ENCODE assay signal across 8 mouse cellular contexts in the genomic region with DNA sequence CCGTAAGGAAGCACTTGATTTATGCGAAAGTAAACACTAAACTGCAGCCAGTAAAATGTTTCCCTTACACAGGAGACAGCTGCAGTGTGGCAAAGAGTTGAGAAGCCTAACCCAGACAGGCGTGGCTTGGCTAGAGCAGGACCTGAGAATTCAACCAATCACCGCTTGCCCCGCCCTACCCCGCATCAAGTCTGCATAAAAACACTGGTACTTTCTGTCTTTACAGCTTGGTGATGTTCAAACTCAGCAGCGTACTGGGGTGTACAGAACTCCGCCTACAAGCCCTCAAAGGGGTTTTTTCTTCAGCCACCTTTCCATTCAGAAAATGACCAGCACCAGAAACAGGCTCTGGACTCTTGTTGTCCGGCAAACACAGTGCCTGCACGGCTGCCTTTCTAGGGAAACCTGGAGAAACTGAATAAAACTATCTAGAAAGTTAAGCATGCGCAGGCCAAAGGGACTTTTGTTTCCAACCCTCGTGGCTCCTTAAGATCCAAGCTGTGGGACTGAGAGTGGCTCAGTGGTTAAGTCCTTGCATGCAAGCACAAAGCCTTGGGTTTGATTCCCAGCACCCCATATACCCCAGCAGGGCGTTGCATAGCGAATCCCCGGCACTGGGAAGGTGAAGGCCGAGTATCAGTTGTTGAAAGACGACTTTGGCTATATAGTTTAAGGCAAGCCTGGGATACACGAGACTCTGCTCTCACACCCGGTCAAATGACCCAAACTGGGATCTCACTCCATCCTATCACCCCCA. TPM values are rescaled to one million over a fixed set of nuclear protein-coding genes. Genes with fewer than 3 reads are reported as not detected.
DNase-seq lines count a peak whose midpoint lies in the region; ATAC-seq and TF ChIP-seq lines count a peak whose summit lies in the region.

No protein-coding gene starts in this region.

- peak overlapping the region; percentile 89 for H3K4me2 ChIP-seq in forebrain, embryonic 16.5 days (ENCODE audit: low read length)
- peak overlapping the region; percentile 90 for H3K4me2 ChIP-seq in hindbrain, embryonic 12.5 days (replicated peaks)
- H3K4me2 ChIP-seq in limb, embryonic 14.5 days (replicated peaks; ENCODE audit: low read depth, low read length, severe bottlenecking) = peak overlapping the region; percentile 87
- H3K4me2 ChIP-seq in midbrain, embryonic 15.5 days = peak overlapping the region; percentile 87

- H3K4me3 ChIP-seq in forebrain, embryonic 16.5 days (replicated peaks; ENCODE audit: low read length) = peak overlapping the region; percentile 87
- peak overlapping the region; percentile 77 for H3K4me3 ChIP-seq in hindbrain, embryonic 12.5 days
- peak overlapping the region; percentile 69 for H3K4me3 ChIP-seq in limb, embryonic 14.5 days (replicated peaks; ENCODE audit: low read length)
- peak overlapping the region; percentile 60 for H3K4me3 ChIP-seq in midbrain, embryonic 15.5 days

- peak overlapping the region; percentile 92 for H3K9ac ChIP-seq in forebrain, embryonic 16.5 days (replicated peaks; ENCODE audit: low read depth, low read length)
- peak overlapping the region; percentile 80 for H3K9ac ChIP-seq in hindbrain, embryonic 12.5 days
- H3K9ac ChIP-seq in limb, embryonic 14.5 days (ENCODE audit: low read depth, low read length, severe bottlenecking) = peak overlapping the region; percentile 70
- H3K9ac ChIP-seq in midbrain, embryonic 15.5 days = peak overlapping the region; percentile 87

- peak; percentile 14; the same call in 1 of the 2 replicates for ATAC-seq in forebrain, embryonic 16.5 days
- ATAC-seq in hindbrain, embryonic 12.5 days (ENCODE audit: low FRiP score) = no peak
- ATAC-seq in limb, embryonic 14.5 days (ENCODE audit: low FRiP score, low read depth) = peak; percentile 48
- no peak for ATAC-seq in midbrain, embryonic 15.5 days (replicated peaks)

- WGBS in forebrain, embryonic 16.5 days = 26% methylated on average over 19 of the region's 19 CpGs
- 34% methylated on average over 19 of the region's 19 CpGs for WGBS in hindbrain, embryonic 12.5 days
- 26% methylated on average over 19 of the region's 19 CpGs for WGBS in limb, embryonic 14.5 days
- 28% methylated on average over 19 of the region's 19 CpGs for WGBS in midbrain, embryonic 15.5 days

- TF ChIP-seq POLR2A in limb, embryonic 14.5 days (IDR thresholded peaks at IDR 0.05; ENCODE audit: borderline replicate concordance, extremely low read depth, insufficient read depth, insufficient read length) = no peak

- H3K9me3 ChIP-seq in forebrain, embryonic 16.5 days (ENCODE audit: control insufficient read depth, low read length) = no peaks in the 10 kb centered on the region
- H3K9me3 ChIP-seq in hindbrain, embryonic 12.5 days (replicated peaks) = no peaks in the 10 kb centered on the region
- no peaks in the 10 kb centered on the region for H3K9me3 ChIP-seq in limb, embryonic 14.5 days (ENCODE audit: control insufficient read depth, low read length)
- H3K9me3 ChIP-seq in midbrain, embryonic 15.5 days = no peaks in the 10 kb centered on the region

- peaks cover 11% of the 10 kb centered on the region for H3K4me1 ChIP-seq in forebrain, embryonic 16.5 days (replicated peaks; ENCODE audit: control insufficient read depth, insufficient read depth, low read length)
- peaks cover 12% of the 10 kb centered on the region for H3K4me1 ChIP-seq in hindbrain, embryonic 12.5 days
- peaks cover 7% of the 10 kb centered on the region; the same call in 1 of the 2 replicates for H3K4me1 ChIP-seq in limb, embryonic 14.5 days (ENCODE audit: control insufficient read depth, insufficient read depth, low read length)
- peaks cover 12% of the 10 kb centered on the region for H3K4me1 ChIP-seq in midbrain, embryonic 15.5 days

- H3K27ac ChIP-seq in forebrain, embryonic 16.5 days (ENCODE audit: low read length) = peak overlapping the region; percentile 94
- peak overlapping the region; percentile 92 for H3K27ac ChIP-seq in hindbrain, embryonic 12.5 days
- H3K27ac ChIP-seq in limb, embryonic 14.5 days (replicated peaks; ENCODE audit: low read depth, low read length) = peak overlapping the region; percentile 80
- peak overlapping the region; percentile 94 for H3K27ac ChIP-seq in midbrain, embryonic 15.5 days

- H3K36me3 ChIP-seq in forebrain, embryonic 16.5 days (ENCODE audit: control insufficient read depth, insufficient read depth) = no peaks in the 10 kb centered on the region
- 0 out of 2 replicates have a peak, but pooled peaks cover 4% of the 10 kb centered on the region for H3K36me3 ChIP-seq in hindbrain, embryonic 12.5 days
- 0 out of 2 replicates have a peak, but pooled peaks cover 2% of the 10 kb centered on the region for H3K36me3 ChIP-seq in limb, embryonic 14.5 days (ENCODE audit: control insufficient read depth, insufficient read depth, low read length)
- H3K36me3 ChIP-seq in midbrain, embryonic 15.5 days (replicated peaks) = no peaks in the 10 kb centered on the region

- peak; percentile 31 to 48 for DNase-seq in layer of hippocampus, postnatal 10 days (ENCODE audit: low spot score in 2 of 2)
- no peak for DNase-seq in layer of hippocampus, adult 8-10 months (ENCODE audit: low spot score in 2 of 2)
- DNase-seq in cerebellum, adult 18-20 months = peak; percentile 62 to 76
- peak; percentile 78 for DNase-seq in limb, embryonic 14.5 days (ENCODE audit: low spot score)
- DNase-seq in testis, postnatal 10 days (ENCODE audit: low spot score) = peak; percentile 78

- no peaks in the 10 kb centered on the region for H3K27me3 ChIP-seq in forebrain, embryonic 16.5 days (replicated peaks; ENCODE audit: control insufficient read depth, insufficient read depth, low read length)
- H3K27me3 ChIP-seq in hindbrain, embryonic 12.5 days = no peaks in the 10 kb centered on the region
- H3K27me3 ChIP-seq in limb, embryonic 14.5 days (ENCODE audit: control insufficient read depth, insufficient read depth, low read length) = no peaks in the 10 kb centered on the region
- H3K27me3 ChIP-seq in midbrain, embryonic 15.5 days (replicated peaks) = no peaks in the 10 kb centered on the region

RNA-seq across cellular contexts. Expression of a gene that starts 0.9 kb away (rescaled TPM):
- total RNA-seq in layer of hippocampus, postnatal 10 days (2021) = 10 to 100 TPM in 1 of 2 experiments, 1 to 10 TPM in 1; 9.8 to 10.1 TPM
- total RNA-seq in layer of hippocampus, adult 8-10 months (2022) = 10 to 100 TPM; 11.2 to 13.8 (median 12.7) TPM
- 14.1 and 14.3 TPM in 2 replicates for polyA plus RNA-seq in forebrain, embryonic 16.5 days (2015; fragmentation: Nextera tagmentation; extraction: Ambion mirVana)
- polyA plus RNA-seq in hindbrain, embryonic 12.5 days (2016; fragmentation: Nextera tagmentation; extraction: Ambion mirVana) = 20.4 and 22.4 TPM in 2 replicates
- 16.3 and 19.8 TPM in 2 replicates for polyA plus RNA-seq in limb, embryonic 14.5 days (2012; rRNA removed)
- 15.7 and 17.9 TPM in 2 replicates for polyA plus RNA-seq in limb, embryonic 14.5 days (2014; fragmentation: Nextera tagmentation; extraction: Ambion mirVana)
- 20.4 and 20.5 TPM in 2 replicates for polyA plus RNA-seq in midbrain, embryonic 15.5 days (2015; fragmentation: Nextera tagmentation; extraction: Ambion mirVana)

RNA-seq across cellular contexts. Expression of a gene that starts 7.7 kb away (rescaled TPM):
- 100 to 1,000 TPM; 193 to 198 TPM for total RNA-seq in layer of hippocampus, postnatal 10 days (2021)
- total RNA-seq in layer of hippocampus, adult 8-10 months (2022) = 100 to 1,000 TPM; 204 to 223 (median 217) TPM
- 479 and 491 TPM in 2 replicates for polyA plus RNA-seq in forebrain, embryonic 16.5 days (2015; fragmentation: Nextera tagmentation; extraction: Ambion mirVana)
- 327 and 330 TPM in 2 replicates for polyA plus RNA-seq in hindbrain, embryonic 12.5 days (2016; fragmentation: Nextera tagmentation; extraction: Ambion mirVana)
- polyA plus RNA-seq in limb, embryonic 14.5 days (2012; rRNA removed) = 55.6 and 56.6 TPM in 2 replicates
- polyA plus RNA-seq in limb, embryonic 14.5 days (2014; fragmentation: Nextera tagmentation; extraction: Ambion mirVana) = 148 and 163 TPM in 2 replicates
- polyA plus RNA-seq in midbrain, embryonic 15.5 days (2015; fragmentation: Nextera tagmentation; extraction: Ambion mirVana) = 430 and 438 TPM in 2 replicates

RNA-seq across cellular contexts. Expression of a gene that starts 22.5 kb away (rescaled TPM):
- under 1 TPM; 0.48 to 0.89 TPM for total RNA-seq in layer of hippocampus, postnatal 10 days (2021)
- total RNA-seq in layer of hippocampus, adult 8-10 months (2022) = under 1 TPM; 0.72 to 0.95 (median 0.82) TPM
- 2.3 and 2.6 TPM in 2 replicates for polyA plus RNA-seq in forebrain, embryonic 16.5 days (2015; fragmentation: Nextera tagmentation; extraction: Ambion mirVana)
- 4.7 and 5.1 TPM in 2 replicates for polyA plus RNA-seq in hindbrain, embryonic 12.5 days (2016; fragmentation: Nextera tagmentation; extraction: Ambion mirVana)
- polyA plus RNA-seq in limb, embryonic 14.5 days (2012; rRNA removed) = 11.7 and 17.0 TPM in 2 replicates
- 12.1 and 12.2 TPM in 2 replicates for polyA plus RNA-seq in limb, embryonic 14.5 days (2014; fragmentation: Nextera tagmentation; extraction: Ambion mirVana)
- 4.0 and 4.6 TPM in 2 replicates for polyA plus RNA-seq in midbrain, embryonic 15.5 days (2015; fragmentation: Nextera tagmentation; extraction: Ambion mirVana)

RNA-seq across cellular contexts. Expression of a gene that starts 56.2 kb away (rescaled TPM):
- total RNA-seq in layer of hippocampus, postnatal 10 days (2021) = 1 to 10 TPM; 3.4 to 4.1 TPM
- total RNA-seq in layer of hippocampus, adult 8-10 months (2022) = 1 to 10 TPM; 3.7 to 5.4 (median 4.3) TPM
- polyA plus RNA-seq in forebrain, embryonic 16.5 days (2015; fragmentation: Nextera tagmentation; extraction: Ambion mirVana) = 3.6 and 3.8 TPM in 2 replicates
- polyA plus RNA-seq in hindbrain, embryonic 12.5 days (2016; fragmentation: Nextera tagmentation; extraction: Ambion mirVana) = 7.5 and 8.5 TPM in 2 replicates
- polyA plus RNA-seq in limb, embryonic 14.5 days (2012; rRNA removed) = 5.8 and 7.0 TPM in 2 replicates
- 4.0 and 5.1 TPM in 2 replicates for polyA plus RNA-seq in limb, embryonic 14.5 days (2014; fragmentation: Nextera tagmentation; extraction: Ambion mirVana)
- 3.7 and 3.8 TPM in 2 replicates for polyA plus RNA-seq in midbrain, embryonic 15.5 days (2015; fragmentation: Nextera tagmentation; extraction: Ambion mirVana)

RNA-seq across cellular contexts. Expression of a gene that starts 59.3 kb away (rescaled TPM):
- total RNA-seq in layer of hippocampus, postnatal 10 days (2021) = 1 to 10 TPM; 5.0 to 5.2 TPM
- total RNA-seq in layer of hippocampus, adult 8-10 months (2022) = 1 to 10 TPM; 4.9 to 8.8 (median 7.5) TPM
- polyA plus RNA-seq in forebrain, embryonic 16.5 days (2015; fragmentation: Nextera tagmentation; extraction: Ambion mirVana) = 8.4 and 10.0 TPM in 2 replicates
- 11.1 and 12.2 TPM in 2 replicates for polyA plus RNA-seq in hindbrain, embryonic 12.5 days (2016; fragmentation: Nextera tagmentation; extraction: Ambion mirVana)
- polyA plus RNA-seq in limb, embryonic 14.5 days (2012; rRNA removed) = 11.4 and 12.2 TPM in 2 replicates
- 6.1 and 6.8 TPM in 2 replicates for polyA plus RNA-seq in limb, embryonic 14.5 days (2014; fragmentation: Nextera tagmentation; extraction: Ambion mirVana)
- polyA plus RNA-seq in midbrain, embryonic 15.5 days (2015; fragmentation: Nextera tagmentation; extraction: Ambion mirVana) = 8.7 and 8.9 TPM in 2 replicates

Comparison
In these comparisons a context has a peak if more than half of its experiments do, and no peak if none do; other contexts are left out.
1. DNase-seq: peak in layer of hippocampus, postnatal 10 days (2 of 2), cerebellum, adult 18-20 months (2 of 2), limb, embryonic 14.5 days (single experiment) and testis, postnatal 10 days (single experiment); none in layer of hippocampus, adult 8-10 months (0 of 2).
2. ATAC-seq: peak in forebrain, embryonic 16.5 days (single experiment) and limb, embryonic 14.5 days (single experiment); none in hindbrain, embryonic 12.5 days (single experiment) and midbrain, embryonic 15.5 days (single experiment).
3. Peak in every context shown above with its lines, with median percentiles within 50 percentile points of each other: H3K27ac ChIP-seq, H3K4me2 ChIP-seq, H3K4me3 ChIP-seq and H3K9ac ChIP-seq.